Mouse (Mus musculus): Measurements from ENCODE around the gene Tmed9. TPM values are rescaled to one million over a fixed set of nuclear protein-coding genes. Genes with fewer than 3 reads are reported as not detected.
A peak's percentile ranks its signal among the peaks of the same experiment; 100 is the strongest.

Gene Tmed9
- 10 to 100 TPM; 54.1 to 64.0 (median 60.1) TPM for total RNA-seq (2022)

DNA sequence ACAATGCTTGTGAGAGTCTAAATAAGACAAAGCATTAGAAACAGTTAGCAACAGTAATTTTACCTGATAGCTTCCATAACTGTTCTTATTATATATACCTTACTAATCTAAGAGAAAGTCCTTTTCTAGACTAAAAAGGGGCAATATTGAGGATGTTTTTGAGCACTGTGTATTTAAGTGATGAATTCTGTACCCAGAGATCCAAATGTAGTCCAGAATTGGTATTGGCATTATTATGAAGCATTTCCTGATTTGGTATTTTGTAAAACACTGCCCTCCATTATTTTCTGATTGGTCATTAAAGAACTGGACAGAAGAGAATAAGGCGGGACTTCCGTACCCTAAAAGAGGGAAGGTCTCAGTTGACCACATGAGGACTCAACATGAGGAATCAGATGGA lies at the start of gene Tmed9:
Gene Tmed9, plus strand, starts transcription at position 301 of the 400 bp plus-strand sequence.
- DNase-seq (ENCODE audit: low spot score in 2 of 2) = no peak

DNA sequence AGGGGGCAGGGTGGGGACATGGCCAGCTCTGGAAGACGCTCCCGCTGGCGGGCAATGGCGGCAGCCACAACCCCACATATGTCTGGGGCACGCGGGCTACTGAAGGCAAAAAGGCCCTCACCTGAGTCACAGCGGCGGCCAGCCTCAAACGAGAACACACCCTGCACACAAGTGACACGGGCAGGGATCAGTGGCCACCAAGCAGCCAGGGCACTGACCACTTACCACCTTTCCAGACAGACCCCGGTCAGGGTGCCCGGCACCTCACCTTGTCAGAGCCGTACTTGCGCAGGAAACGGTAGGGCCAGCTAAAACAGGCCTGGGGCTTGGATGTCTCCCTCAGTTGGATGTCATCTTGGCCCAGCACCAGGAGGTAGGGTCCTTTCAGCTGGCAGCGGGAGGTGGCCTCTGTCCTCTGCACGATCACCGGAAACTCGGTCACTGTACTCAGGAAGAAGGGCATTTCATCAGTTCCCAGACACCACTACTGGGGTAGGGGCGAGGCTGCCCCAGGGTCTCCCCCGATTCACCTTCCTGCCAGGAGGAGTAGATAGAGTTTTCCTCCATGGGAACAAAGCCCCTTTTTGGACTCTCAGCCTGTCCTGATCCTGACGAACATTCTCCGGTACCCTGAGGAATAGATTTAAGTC lies 49.5 kb upstream of the Tmed9 start:
- DNase-seq (ENCODE audit: low spot score in 2 of 2) = no peak

DNA sequence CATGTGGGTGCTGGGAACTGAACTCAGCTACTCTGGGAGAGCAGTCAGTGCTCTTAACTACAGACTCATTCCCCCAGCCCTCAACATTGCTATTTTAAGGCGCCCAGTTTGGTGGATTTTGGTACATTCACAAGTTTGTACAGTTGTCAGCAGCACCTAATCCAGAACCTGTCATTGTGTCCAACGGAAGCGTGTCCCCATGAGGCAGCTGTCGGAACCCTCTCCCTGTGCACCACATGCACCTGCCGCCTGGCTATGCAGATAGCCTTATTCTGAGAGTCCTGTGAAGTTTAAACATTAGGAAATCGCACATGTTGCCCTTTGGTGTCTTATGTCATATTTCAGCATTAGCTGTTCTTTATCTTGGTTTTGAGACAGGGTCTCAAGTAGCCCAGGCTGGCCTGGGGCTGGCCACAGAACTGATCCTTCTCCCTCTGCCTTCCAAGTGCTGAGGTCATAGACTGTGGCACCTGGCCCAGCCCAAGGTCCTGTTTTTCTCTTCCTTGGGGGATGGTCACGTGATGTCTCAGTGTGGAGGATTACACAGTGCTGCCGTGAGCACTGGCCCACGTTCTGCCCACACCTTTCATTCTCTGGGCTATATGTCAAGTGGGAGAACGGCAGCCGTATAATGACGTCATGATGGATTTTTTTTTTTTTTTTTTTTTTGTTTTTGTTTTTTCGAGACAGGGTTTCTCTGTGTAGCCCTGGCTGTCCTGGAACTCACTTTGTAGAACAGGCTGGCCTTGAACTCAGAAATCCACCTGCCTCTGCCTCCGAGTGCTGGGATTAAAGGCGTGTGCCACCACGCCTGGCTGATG lies 47.6 kb upstream of the Tmed9 start:
- DNase-seq (ENCODE audit: low spot score in 2 of 2) = no peak

DNA sequence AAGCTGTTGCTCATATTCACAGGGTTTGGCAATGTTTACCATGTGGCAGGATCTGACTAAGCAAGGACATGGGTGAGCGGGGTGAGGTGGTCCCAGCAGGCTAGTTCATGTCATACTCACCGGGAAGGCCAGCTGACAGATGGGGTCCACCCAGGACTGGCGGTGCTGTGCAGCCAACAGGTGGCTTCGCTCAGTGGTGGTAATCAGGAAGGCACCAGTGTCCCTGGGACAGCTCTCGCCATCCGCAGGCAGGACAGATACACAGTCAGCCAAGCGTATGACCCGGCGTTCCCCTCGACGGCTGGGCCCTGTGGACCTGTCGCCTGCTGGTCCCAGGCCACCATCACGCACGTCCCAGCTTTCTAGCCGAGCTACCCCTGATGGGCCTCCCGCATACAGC lies 46.3 kb upstream of the Tmed9 start:
- DNase-seq (ENCODE audit: low spot score in 2 of 2) = no peak

DNA sequence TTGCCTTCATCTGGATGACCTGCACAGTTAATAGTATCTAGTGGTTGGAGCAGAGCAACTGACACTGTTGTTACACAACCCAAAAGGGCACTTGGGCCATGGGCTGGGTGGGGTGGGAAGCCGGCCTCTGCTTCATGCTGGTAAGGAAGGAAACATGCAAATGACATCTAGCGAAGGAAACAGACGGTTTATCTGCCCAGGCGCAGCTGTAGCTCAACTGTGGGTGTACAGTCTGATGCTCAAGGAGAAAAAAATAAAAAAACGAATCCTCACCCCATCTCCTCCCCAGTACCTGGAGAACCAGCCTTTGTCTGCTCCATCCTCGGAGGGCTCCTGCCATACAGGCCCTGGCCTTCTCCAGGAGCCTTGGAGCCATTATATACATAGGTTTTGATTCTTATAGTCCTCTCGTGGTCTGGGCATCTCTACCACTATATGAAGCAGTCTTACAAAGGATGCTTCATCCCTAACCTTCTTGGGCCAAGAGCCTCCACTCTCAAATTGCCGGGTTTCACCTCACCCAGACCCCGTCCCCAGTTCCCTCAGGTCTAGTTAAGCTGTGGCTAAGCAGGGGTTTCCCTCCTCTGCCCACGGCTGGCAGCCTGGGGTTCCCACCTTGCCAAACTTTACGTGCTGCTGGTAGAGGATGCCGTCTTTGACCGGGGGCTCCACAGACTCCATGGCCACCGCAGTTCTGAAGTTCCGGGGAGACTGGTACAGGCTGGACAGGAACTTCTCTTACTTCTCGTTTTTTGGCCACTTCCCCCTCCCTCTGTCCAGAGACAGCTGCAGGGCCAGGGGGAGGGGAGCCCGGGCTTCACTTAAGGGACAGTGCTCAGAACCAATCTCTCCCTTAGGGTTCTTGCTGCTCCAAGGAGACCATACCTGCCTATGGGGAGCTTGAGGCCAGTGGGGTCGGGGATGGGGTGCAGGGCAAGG lies 45.4 kb upstream of the Tmed9 start:
- DNase-seq (ENCODE audit: low spot score in 2 of 2) = no peak

DNA sequence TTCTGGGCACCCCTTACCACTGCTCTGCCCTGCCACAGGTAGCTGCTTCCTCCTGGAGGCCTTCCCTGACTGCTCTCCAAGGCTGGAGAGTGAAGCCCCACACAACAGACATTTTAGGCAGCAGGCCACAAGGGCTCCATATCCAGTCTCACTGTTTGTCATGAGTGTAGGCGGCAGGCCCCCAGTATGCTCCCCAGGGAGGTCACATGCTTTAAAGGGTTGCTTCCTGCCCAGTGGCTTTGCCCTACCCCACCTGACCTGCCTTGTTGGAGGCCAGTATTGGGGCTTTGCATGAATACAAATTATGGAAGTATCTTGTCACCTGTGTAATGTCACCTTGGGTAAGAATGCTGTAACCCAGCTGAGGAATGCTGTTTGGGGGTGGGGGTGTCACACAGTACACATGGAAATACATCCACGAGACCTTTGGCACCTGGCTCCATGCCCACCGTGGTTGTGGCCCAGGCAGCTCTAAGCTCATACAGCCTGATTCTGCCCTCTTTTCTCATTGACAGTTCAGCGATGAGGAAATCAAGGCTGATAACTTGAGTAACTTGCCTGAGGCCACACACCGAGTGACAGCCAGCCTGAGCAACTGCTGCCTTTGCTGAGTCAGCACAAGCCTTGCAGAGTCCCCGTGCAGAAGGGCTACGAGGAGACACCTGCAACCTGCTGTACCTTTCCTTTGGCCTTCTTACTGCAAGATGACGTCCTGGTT lies 44.2 kb upstream of the Tmed9 start, which contains the start of gene Dok3:
Gene Dok3, minus strand, starts transcription at position 99 of the 718 bp plus-strand sequence.
- DNase-seq (ENCODE audit: low spot score in 2 of 2) = no peak

DNA sequence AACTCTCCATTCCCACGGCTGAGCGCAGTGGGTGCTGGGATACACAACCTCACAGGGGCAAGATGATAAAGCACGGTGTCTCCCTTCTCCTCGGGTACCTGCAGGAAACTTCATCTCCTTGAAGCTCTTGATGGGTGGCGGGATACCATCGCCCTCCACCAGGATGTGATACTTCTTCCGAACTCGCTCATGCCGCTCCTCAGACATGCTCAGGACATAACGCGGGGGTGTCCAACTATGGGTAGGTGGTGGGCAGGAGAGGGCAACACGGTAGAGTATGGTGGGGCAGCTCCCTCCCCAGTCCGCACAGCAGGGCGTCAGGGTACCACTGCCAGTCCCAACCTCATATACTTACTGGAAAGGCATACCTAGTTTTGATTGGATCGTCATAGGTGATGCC lies 38.3 kb upstream of the Tmed9 start:
- DNase-seq (ENCODE audit: low spot score in 2 of 2) = no peak

DNA sequence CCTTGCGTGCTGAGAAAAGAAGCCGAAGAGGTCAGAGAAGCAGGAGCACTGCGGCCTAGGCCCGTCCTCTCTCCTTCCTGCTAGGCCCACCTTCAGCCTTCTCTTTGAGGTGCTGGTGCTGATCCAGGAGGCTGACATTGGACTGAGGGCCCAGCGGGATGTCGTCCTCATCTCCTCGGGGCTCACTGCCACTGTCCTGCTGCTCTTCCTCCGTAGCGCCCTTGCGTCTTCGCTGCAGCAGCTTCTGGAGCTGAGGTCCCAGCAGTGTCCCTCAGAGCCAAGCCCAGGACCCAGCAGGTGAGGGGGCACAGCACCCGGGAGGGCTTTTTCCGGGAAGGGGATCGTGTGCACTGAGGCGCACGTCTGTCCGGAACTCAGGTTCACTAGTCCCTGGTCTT lies 37.7 kb upstream of the Tmed9 start:
- DNase-seq (ENCODE audit: low spot score in 2 of 2) = no peak

DNA sequence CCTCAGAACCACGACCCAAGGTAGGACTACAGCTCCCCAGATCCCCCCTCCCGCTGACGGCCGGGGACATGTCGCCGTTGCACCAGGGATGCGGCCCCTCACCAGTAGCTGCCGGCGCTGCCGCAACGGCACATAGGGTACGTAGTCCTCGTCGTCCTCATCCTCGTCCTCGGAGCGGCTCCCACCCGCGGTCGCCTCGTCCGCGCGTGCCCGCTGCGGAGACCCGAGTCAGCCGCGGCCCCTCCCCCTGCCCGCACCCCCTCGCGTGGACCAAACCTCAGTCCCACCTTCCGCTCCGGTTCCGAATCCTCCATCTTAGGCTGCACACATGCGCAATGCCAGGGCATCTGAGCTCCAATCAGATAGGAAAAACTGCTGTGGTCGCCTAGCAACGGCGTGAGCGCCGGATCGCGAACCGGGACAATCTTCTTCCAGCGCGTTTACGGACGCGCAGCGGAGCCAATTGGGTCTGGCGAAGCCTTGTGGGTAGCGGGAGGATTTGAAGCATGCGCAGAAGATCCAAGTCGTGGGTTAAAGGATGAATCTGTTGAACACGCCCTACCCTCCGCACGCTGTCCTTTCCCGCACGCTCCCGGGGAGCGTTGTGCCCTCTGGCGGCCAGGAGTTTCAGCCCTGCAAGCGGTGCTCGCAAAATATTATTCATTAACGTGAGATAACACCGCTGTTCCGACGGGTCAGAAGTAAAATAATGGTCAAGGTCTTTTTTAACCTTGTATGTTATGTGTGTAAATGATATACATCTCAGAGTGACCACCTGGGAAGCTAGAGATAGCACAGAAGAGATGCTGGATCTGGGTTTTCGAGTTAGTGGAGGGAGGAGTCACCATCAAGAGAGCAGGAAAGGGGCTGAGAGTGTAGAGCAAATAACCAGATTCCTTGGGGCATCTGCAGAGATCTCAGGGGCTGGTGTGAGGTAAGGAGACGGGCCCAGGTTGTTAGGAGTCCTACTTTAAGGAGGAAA lies 37.0 kb upstream of the Tmed9 start, which contains the start of gene Ddx41:
Gene Ddx41, minus strand, starts transcription at position 465 of the 982 bp plus-strand sequence.
- DNase-seq (ENCODE audit: low spot score in 2 of 2) = peak; percentile 100

DNA sequence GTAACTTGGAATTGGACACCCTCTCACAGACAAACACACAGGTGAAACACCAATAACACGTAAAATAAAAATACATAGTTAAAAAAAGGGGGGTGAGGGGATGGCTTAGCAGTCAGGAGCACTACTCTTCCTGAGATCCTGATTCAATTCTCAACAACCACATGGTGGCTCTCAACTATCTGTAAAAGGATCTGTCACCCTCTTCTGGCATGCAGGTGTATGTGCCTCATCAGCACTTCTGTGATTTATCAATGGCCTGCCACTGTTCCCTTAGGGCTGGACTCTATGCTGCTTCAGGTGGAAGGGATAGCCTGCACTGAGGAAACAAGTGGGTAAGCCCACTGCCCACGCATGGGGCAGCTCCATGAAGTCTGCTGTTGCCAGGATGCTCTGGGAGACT lies 32.6 kb upstream of the Tmed9 start:
- no peak for DNase-seq (ENCODE audit: low spot score in 2 of 2)

DNA sequence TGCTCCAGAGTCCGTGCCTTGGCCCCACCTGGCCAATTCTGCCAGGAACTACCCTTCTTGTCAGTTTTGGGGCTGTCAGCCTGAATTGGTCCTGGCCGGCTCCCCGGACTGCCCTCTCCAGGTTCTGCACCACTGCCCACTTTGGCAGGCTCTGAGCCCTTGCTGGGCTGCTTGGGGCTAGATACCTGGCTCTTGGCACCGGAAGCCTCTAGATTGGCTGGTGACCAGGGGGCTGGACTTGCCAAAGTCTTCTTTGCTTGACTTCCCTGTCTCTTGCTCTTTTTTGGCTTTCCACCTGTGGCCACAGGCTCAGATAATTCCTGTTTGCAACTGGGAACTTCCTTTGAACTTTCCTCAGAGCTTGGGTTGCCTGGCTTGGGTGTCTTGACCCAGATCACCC lies 30.6 kb upstream of the Tmed9 start:
- no peak for DNase-seq (ENCODE audit: low spot score in 2 of 2)

DNA sequence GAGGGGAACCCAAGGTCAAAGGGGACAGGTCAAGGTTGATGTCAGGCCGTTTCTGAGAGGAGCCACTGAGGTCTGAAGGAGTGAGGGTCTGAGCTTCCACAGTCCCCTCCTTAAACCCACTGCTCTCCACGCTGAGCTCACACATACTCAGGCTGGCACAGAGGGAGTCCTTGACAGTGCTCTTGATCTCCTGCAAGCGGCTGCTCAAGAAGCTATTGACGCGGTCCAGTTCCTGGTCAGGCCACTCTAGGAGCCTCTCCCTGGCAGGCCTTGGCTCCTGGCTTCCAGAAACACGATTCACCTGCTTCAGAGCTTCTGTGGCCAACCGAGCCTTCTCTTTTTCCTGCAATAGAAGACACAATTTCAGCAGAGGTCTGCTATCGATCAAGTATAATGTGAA lies 30.1 kb upstream of the Tmed9 start:
- no peak for DNase-seq (ENCODE audit: low spot score in 2 of 2)

DNA sequence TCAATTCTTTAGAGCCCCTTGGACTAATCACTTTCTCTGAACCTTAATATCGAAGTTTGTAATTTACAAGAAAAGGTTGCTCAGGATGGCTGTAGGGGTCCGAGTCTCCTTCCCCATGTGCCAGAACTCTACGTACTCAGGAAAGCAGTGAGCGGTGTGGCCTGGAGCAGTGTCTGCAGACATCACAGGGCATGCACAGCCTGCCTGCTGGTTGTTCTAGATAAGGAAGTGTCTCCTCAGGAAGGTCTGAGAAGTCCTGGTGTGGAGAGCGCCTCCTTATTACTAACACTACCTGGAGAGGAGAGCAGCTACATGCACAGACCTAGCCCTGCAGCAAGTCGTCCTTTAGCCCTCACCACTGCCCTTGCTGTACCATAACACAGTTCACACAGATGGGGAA lies 28.7 kb upstream of the Tmed9 start:
- DNase-seq (ENCODE audit: low spot score in 2 of 2) = no peak

DNA sequence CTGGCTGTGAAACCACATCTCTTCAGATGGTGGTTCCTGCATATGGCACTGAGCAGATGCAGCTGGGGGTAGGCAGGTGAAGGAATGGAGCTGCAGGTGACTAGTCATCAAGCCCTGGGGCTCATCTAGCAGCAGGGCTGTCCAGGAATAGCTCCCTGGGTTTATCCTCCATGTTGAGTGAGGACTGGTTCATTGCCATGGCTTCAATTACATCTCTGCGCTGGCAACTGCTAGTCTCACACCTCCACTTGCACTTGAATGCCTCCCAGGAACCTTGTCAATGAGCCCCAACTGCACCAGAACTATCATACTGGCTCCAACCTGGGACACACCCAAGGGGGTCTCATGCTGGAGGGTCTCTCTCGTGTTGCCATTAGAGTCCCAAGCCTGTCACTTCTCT lies 25.6 kb upstream of the Tmed9 start:
- DNase-seq (ENCODE audit: low spot score in 2 of 2) = peak in 1 of 2 experiments; percentile 25

DNA sequence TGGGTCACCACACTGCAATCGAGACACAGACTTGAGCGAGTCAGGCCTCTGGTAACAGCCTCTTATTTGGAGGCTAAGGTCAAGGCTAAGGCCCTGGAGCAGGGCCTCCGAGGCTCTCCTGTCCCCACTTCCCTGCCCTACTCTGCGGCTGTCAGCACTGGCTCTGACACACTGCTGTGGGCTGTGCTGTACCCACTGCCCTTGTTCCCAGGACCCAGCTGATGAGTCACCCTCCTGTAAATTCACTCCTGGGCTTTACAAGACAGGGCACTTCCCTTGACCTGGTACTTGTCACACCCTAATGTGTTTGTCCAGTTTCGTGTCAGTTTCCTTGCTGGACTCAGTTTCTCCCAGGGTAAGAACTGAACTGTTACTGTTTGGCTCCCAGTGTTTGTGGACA lies 25.1 kb upstream of the Tmed9 start:
- no peak for DNase-seq (ENCODE audit: low spot score in 2 of 2)

DNA sequence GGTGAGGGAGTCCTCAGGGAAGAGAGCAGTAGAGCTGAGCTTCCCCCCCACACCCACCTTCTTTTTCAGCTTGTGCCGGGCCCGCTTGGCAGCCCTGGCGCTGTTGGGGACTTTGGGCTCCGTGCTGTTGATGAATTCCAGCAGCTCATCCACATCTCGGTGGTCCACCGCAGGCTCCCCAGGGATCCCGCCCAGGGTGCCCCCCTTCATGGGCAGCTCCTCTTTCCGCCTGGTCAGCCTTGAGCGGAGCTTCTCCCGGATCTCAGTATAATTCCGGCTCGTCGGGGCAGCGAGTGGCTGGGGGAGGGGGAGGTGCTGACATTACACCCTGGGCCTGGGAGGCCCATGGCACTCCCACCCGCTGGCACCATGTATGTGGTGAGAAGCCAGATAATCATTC lies 24.5 kb upstream of the Tmed9 start:
- no peak for DNase-seq (ENCODE audit: low spot score in 2 of 2)

DNA sequence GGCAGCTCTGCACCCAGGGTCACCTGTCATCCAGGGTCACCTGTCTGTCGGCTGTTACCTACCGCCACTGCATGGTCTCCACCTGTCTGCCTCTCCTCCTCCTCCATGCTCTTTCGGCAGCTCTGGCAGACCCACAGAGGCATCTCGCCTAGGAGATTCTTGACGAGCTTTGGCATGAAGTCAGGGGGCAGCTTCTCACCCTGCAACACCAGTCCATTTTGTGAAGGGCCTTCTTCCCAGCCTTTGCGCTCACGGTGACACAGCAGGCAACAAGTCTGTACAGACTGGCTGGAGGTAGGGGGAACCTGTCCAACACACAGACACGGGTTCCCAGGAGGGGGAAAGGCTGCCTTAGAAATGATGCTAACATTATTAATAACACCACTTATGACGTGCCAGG lies 17.6 kb upstream of the Tmed9 start:
- DNase-seq (ENCODE audit: low spot score in 2 of 2) = no peak

DNA sequence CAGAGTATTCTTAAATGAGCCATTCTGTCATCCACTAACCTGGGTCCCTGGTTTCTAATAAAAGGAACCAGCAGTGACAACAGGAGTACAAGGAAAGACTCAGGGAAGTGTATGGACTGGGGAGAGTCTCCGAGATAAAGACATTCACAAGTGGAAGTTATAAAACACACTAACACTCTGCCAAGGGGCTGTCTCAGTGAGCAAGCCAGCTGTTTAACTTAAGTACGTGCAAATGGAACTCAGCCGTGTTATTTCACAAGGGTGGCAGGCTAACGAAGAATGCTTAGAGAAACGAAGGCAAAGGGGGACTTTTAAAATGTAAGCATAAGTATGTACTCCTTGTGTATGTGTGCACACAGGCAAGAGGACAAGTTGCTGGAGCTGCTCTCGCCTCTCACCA lies 16.0 kb upstream of the Tmed9 start:
- DNase-seq (ENCODE audit: low spot score in 2 of 2) = no peak

DNA sequence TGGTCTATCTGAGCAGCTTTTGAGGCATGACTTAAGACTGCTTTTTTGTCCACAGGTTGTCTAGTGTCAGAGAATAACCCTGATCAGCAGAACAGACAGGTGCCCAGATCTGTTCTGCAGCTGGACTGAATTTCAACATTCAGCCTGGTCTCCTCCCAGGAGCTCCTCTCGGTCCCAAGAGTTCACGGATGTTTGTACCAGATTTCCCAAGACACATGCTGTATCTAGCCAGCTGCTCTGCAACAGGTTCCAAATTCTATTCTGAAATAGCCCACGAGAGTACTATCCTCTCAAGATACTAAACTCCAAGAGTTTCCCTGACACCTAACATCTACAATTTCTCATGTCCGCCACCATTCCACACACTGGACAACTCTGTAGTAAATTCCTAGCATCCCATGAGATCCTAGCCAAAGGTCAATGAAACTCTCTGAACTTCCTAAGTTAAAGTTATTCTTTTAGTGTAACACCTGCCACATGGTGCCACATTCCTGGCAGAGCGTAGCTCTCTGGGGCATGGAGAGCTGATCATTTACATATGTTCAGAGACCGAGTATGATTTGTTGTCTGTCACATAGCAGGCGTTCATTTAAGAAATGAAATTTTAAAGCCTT lies 10.2 kb upstream of the Tmed9 start:
- peak; percentile 30 to 32 for DNase-seq (ENCODE audit: low spot score in 2 of 2)

Data from gastrocnemius, adult 8-10 months (tissue).